Comparison of ENCODE assay signal across 8 mouse cellular contexts in genomic region chr10:120745138-120745856, GRCm38 (mm10).
DNase-seq lines count a peak whose midpoint lies in the region; ATAC-seq and TF ChIP-seq lines count a peak whose summit lies in the region.

No protein-coding gene starts in this region.

- intact Hi-C loops in gastrocnemius, adult 2 months (cut with DNase I): no loop called here

- TF ChIP-seq CTCF in gastrocnemius, adult 2 months (IDR thresholded peaks at IDR 0.05): no peak

- H3K4me3 ChIP-seq in gastrocnemius, adult 2 months: peak overlapping the region; percentile 65
- peak overlapping the region; percentile 44 for H3K4me3 ChIP-seq in hindbrain, embryonic 16.5 days (ENCODE audit: low read length)
- H3K4me3 ChIP-seq in lung, embryonic 16.5 days (ENCODE audit: low read length): peak overlapping the region; percentile 38

- no peaks in the 10 kb centered on the region for H3K36me3 ChIP-seq in hindbrain, embryonic 16.5 days (ENCODE audit: control insufficient read depth, insufficient read depth, low read length)
- no peaks in the 10 kb centered on the region for H3K36me3 ChIP-seq in lung, embryonic 16.5 days (ENCODE audit: control insufficient read depth, insufficient read depth, low read length)

- H3K4me1 ChIP-seq in hindbrain, embryonic 16.5 days (ENCODE audit: control insufficient read depth, insufficient read depth, low read depth, low read length): peaks cover 3% of the 10 kb centered on the region
- H3K4me1 ChIP-seq in lung, embryonic 16.5 days (replicated peaks; ENCODE audit: control insufficient read depth, insufficient read depth, low read length): peaks cover 13% of the 10 kb centered on the region

- peak overlapping the region; percentile 88 for H3K4me2 ChIP-seq in hindbrain, embryonic 16.5 days (ENCODE audit: low read length)
- H3K4me2 ChIP-seq in lung, embryonic 16.5 days (ENCODE audit: low read depth, low read length): peak overlapping the region; percentile 72

- peaks cover 5% of the 10 kb centered on the region for H3K27me3 ChIP-seq in hindbrain, embryonic 16.5 days (replicated peaks; ENCODE audit: control insufficient read depth, insufficient read depth, low read length)
- no peaks in the 10 kb centered on the region; the same call in 1 of the 2 replicates for H3K27me3 ChIP-seq in lung, embryonic 16.5 days (ENCODE audit: control insufficient read depth, insufficient read depth, low read depth, low read length)

- peak; percentile 72 to 86 for DNase-seq in adrenal gland, adult (ENCODE audit: inconsistent age in 2 of 2, low spot score in 1 of 2)
- DNase-seq in gastrocnemius, adult 2 months: peak; percentile 56
- peak; percentile 20 to 33 for DNase-seq in layer of hippocampus, postnatal 25 days (ENCODE audit: extremely low spot score in 1 of 2, low spot score in 1 of 2)
- peak; percentile 34 for DNase-seq in ovary, postnatal 14 days (ENCODE audit: low spot score)
- DNase-seq in T-cell, adult 2 months (ENCODE audit: low spot score): no peak

- ATAC-seq in common myeloid progenitor, adult 5-6 weeks (replicated peaks; ENCODE audit: low read depth, poor library complexity, severe bottlenecking): peak; percentile 59; the same call in 1 of the 2 replicates
- peak; percentile 94 for ATAC-seq in hindbrain, embryonic 16.5 days
- peak; percentile 85 for ATAC-seq in lung, embryonic 16.5 days (ENCODE audit: low read depth)

- H3K9ac ChIP-seq in hindbrain, embryonic 16.5 days (ENCODE audit: low read depth, low read length): peak overlapping the region; percentile 64
- H3K9ac ChIP-seq in lung, embryonic 16.5 days (ENCODE audit: low read length): peak overlapping the region; percentile 53

- H3K9me3 ChIP-seq in hindbrain, embryonic 16.5 days (ENCODE audit: control insufficient read depth, low read length): no peaks in the 10 kb centered on the region
- H3K9me3 ChIP-seq in lung, embryonic 16.5 days (ENCODE audit: control insufficient read depth, low read length): no peaks in the 10 kb centered on the region

- H3K27ac ChIP-seq in gastrocnemius, adult 2 months: 0 out of 2 replicates have a peak overlapping the region, but pooled peaks have one; percentile 35
- H3K27ac ChIP-seq in hindbrain, embryonic 16.5 days (ENCODE audit: low read depth, low read length): no peak overlapping the region
- H3K27ac ChIP-seq in lung, embryonic 16.5 days (ENCODE audit: low read length): no peak overlapping the region

- 5% methylated on average over 18 of the region's 18 CpGs for WGBS in hindbrain, embryonic 16.5 days
- WGBS in lung, embryonic 16.5 days: 9% methylated on average over 18 of the region's 18 CpGs
